Mouse (Mus musculus) kidney, adult 2 months (tissue): ENCODE data around the gene Noct.

Experiments used
- CTCF ChIP-seq: fragments of 200-500 bp; conservative IDR thresholded peaks from 2 replicates; pipeline ENCODE4 v1.5.1; 2011; ENCODE audit warnings: low read depth, mild to moderate bottlenecking, control low read depth, low read length, moderate library complexity, mixed read lengths; ENCODE audit not compliant: insufficient read depth, insufficient read length
- POLR2A ChIP-seq: fragments of 200-500 bp; IDR thresholded peaks from one replicate; pipeline ENCODE4 v1.6.1; 2011; ENCODE audit warnings: low read depth, low read length, control low read depth

DNA sequence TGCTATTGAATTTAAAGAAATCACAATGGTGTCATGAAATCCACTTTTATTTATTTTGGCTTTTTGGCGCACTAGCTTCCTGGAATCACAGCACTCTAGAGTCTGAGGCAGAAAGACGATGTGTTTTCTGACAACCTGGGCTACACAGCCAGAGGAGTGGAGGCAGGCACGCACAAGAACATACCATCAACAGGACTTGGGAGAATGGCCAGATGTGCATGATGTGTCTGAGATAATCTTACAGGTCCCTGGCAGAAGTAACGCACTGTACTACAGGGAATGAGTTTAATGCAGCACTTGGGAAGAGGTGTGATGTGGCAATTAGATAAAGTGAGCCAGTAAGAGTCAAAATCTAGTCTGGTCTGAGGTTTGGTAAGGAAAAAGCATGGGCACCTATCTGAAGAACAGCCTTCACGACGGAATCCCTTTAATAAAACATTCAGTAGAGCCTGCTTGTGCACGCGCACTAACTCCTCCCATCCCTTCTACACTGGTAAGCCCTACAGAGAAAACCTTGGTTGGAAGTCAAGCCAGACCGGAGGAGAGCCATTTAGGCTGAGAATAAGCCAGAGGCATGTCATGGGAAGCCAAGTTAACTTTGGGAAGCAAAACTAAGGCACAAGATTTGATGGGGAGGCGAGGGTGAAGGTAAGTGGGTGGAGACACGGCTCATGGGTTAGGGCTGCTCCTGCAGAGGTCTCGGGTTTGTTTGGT is 28.6 kb downstream of the Noct start:
- no peak for TF ChIP-seq POLR2A
- no peak for TF ChIP-seq CTCF
